Mouse (Mus musculus): ENCODE measurements around the gene Pigu. TPM values are rescaled to one million over a fixed set of nuclear protein-coding genes. Genes with fewer than 3 reads are reported as not detected.
A peak's percentile ranks its signal among the peaks of the same experiment; 100 is the strongest.

Gene Pigu
- polyA plus RNA-seq (2015; fragmentation: Nextera tagmentation; extraction: Ambion mirVana): 41.1 and 41.4 TPM in 2 replicates

GRCm38 (mm10) chr2:155356971-155357591 is at the start of gene Pigu:
TSS of gene Pigu (minus strand) at chr2:155357430.
- ATAC-seq (peak; percentile 99), DNase-seq (ENCODE audit: low spot score) (peak; percentile 99)
- Histone ChIP-seq H3K4me1 (ENCODE audit: insufficient read depth, low read depth, low read length) (no peaks in the 10 kb centered on the region; the same call in 1 of the 2 replicates), H3K27me3 (replicated peaks; ENCODE audit: insufficient read depth, low read length) (no peaks in the 10 kb centered on the region), H3K9ac (replicated peaks; ENCODE audit: low read depth) (peak within 1 kb of the TSS; percentile 55), H3K4me3 (ENCODE audit: low read depth, low read length) (peak within 1 kb of the TSS; percentile 80), H3K36me3 (ENCODE audit: insufficient read depth, low read length) (no peaks in the 10 kb centered on the region), H3K4me2 (replicated peaks; ENCODE audit: low read depth, low read length) (peak within 1 kb of the TSS; percentile 74), H3K27ac (ENCODE audit: low read length) (peak within 1 kb of the TSS; percentile 54), H3K9me3 (ENCODE audit: low read length) (no peaks in the 10 kb centered on the region)
- no peak for TF ChIP-seq CTCF (IDR thresholded peaks at IDR 0.05)
- no peak for TF ChIP-seq EP300 (IDR thresholded peaks at IDR 0.05)
- 1% methylated on average over 38 of the region's 38 CpGs for WGBS

DNA sequence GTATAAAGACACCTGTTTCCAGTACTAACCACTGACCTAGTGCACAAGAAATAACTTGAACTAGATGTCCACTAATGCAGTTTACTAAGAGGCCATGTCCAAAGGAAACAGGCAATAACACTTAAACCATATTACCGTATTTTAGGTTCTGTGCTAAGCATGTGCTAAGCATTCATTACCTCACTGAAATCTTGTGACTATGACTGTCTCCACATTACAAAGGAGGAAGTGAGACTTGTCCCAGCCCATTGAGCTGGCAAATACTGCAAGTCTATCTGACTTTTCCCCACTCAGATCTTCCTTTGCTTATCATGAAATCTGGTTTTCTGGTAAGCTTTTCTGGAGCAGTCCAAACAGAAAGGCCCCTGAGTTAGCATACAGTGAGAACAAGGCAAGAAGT is 47.4 kb upstream of the Pigu start:
- Histone ChIP-seq H3K4me3 (ENCODE audit: low read depth, low read length) (no peak overlapping the region), H3K36me3 (ENCODE audit: insufficient read depth, low read length) (peaks cover 40% of the 10 kb centered on the region), H3K9ac (replicated peaks; ENCODE audit: low read depth) (no peak overlapping the region), H3K27me3 (replicated peaks; ENCODE audit: insufficient read depth, low read length) (no peaks in the 10 kb centered on the region), H3K27ac (ENCODE audit: low read length) (no peak overlapping the region), H3K9me3 (ENCODE audit: low read length) (no peaks in the 10 kb centered on the region), H3K4me2 (replicated peaks; ENCODE audit: low read depth, low read length) (no peak overlapping the region), H3K4me1 (ENCODE audit: insufficient read depth, low read depth, low read length) (no peaks in the 10 kb centered on the region)
- TF ChIP-seq EP300 (IDR thresholded peaks at IDR 0.05) (no peak), CTCF (IDR thresholded peaks at IDR 0.05) (no peak)
- DNase-seq (ENCODE audit: low spot score) (peak; percentile 24), ATAC-seq (no peak)
- 83% methylated on average over 1 of the region's 1 CpGs for WGBS

DNA sequence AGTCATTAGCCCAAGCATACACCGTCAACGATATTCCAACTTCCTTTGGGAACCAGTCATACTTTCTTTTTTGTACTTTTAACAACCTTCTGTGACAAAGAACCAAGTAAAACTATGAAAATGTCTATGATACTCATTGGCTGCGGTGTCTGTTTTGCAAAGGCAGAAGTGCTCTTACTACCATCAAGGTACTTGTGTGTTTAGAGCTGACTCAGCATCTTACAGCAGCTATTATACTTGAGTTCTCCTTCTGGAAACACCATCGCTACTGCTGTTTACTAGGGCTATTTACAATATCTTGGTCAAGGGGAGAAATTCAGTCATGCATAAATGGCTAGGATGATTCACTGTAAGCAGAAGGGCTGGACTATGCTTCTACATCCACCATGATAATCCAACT is 44.7 kb upstream of the Pigu start:
- DNase-seq (ENCODE audit: low spot score) (no peak), ATAC-seq (no peak)
- H3K4me2 ChIP-seq (replicated peaks; ENCODE audit: low read depth, low read length): no peak overlapping the region
- no peak for TF ChIP-seq CTCF (IDR thresholded peaks at IDR 0.05)
- peaks cover 26% of the 10 kb centered on the region for H3K36me3 ChIP-seq (ENCODE audit: insufficient read depth, low read length)
- H3K9ac ChIP-seq (replicated peaks; ENCODE audit: low read depth): no peak overlapping the region
- no peak overlapping the region for H3K4me3 ChIP-seq (ENCODE audit: low read depth, low read length)
- H3K9me3 ChIP-seq (ENCODE audit: low read length): no peaks in the 10 kb centered on the region
- WGBS: 95% methylated on average over 4 of the region's 4 CpGs
- no peak overlapping the region for H3K27ac ChIP-seq (ENCODE audit: low read length)
- H3K4me1 ChIP-seq (ENCODE audit: insufficient read depth, low read depth, low read length): no peaks in the 10 kb centered on the region
- no peaks in the 10 kb centered on the region for H3K27me3 ChIP-seq (replicated peaks; ENCODE audit: insufficient read depth, low read length)

- no peaks in the 10 kb centered on the region for H3K9me3 ChIP-seq (ENCODE audit: low read length)
- no peak for TF ChIP-seq EP300 (IDR thresholded peaks at IDR 0.05)
Measured at GRCm38 (mm10) chr2:155400276-155400675, 43.0 kb upstream of the Pigu start.

GRCm38 (mm10) chr2:155394586-155394985 is 37.4 kb upstream of the Pigu start:
- Histone ChIP-seq H3K4me1 (ENCODE audit: insufficient read depth, low read depth, low read length) (no peaks in the 10 kb centered on the region), H3K9me3 (ENCODE audit: low read length) (no peaks in the 10 kb centered on the region), H3K4me2 (replicated peaks; ENCODE audit: low read depth, low read length) (no peak overlapping the region), H3K4me3 (ENCODE audit: low read depth, low read length) (no peak overlapping the region), H3K36me3 (ENCODE audit: insufficient read depth, low read length) (peaks cover 15% of the 10 kb centered on the region), H3K27ac (ENCODE audit: low read length) (no peak overlapping the region), H3K9ac (replicated peaks; ENCODE audit: low read depth) (no peak overlapping the region), H3K27me3 (replicated peaks; ENCODE audit: insufficient read depth, low read length) (no peaks in the 10 kb centered on the region)
- no peak for DNase-seq (ENCODE audit: low spot score)
- ATAC-seq: no peak
- TF ChIP-seq EP300 (IDR thresholded peaks at IDR 0.05) (no peak), CTCF (IDR thresholded peaks at IDR 0.05) (no peak)
- WGBS: 88% methylated on average over 5 of the region's 5 CpGs

More at GRCm38 (mm10) chr2:155400276-155400675, 43.0 kb upstream of the Pigu start:
- Histone ChIP-seq H3K27me3 (replicated peaks; ENCODE audit: insufficient read depth, low read length) (no peaks in the 10 kb centered on the region), H3K27ac (ENCODE audit: low read length) (no peak overlapping the region), H3K4me1 (ENCODE audit: insufficient read depth, low read depth, low read length) (no peaks in the 10 kb centered on the region), H3K4me2 (replicated peaks; ENCODE audit: low read depth, low read length) (no peak overlapping the region), H3K4me3 (ENCODE audit: low read depth, low read length) (no peak overlapping the region), H3K36me3 (ENCODE audit: insufficient read depth, low read length) (peaks cover 12% of the 10 kb centered on the region), H3K9ac (replicated peaks; ENCODE audit: low read depth) (no peak overlapping the region)
- no peak for ATAC-seq
- DNase-seq (ENCODE audit: low spot score): no peak

DNA sequence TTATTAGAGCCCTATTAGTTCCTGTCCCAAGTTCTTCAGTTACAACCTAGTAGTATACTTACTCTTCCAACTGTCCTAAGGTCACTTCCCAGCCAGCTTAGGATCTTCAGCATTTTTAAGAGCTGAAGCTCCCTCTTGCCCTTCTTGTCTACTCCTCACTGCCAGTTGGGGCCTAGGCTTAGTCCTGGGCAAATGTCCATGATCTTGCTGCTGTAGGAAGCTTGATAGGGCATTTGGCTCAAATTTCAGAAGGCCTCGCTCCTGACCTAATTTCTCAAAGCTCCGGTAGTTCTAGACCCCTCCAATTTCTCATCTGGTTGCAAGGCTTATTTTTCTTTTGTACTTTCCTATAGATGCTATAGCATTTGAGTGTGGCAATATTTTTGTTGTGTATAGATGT is 31.3 kb upstream of the Pigu start:
- 89% methylated on average over 2 of the region's 2 CpGs for WGBS
- no peaks in the 10 kb centered on the region for H3K27me3 ChIP-seq (replicated peaks; ENCODE audit: insufficient read depth, low read length)
- no peak for TF ChIP-seq EP300 (IDR thresholded peaks at IDR 0.05)
- TF ChIP-seq CTCF (IDR thresholded peaks at IDR 0.05): no peak
- no peak overlapping the region for H3K4me2 ChIP-seq (replicated peaks; ENCODE audit: low read depth, low read length)
- H3K9me3 ChIP-seq (ENCODE audit: low read length): no peaks in the 10 kb centered on the region
- no peak for ATAC-seq
- peaks cover 35% of the 10 kb centered on the region; the same call in 1 of the 2 replicates for H3K36me3 ChIP-seq (ENCODE audit: insufficient read depth, low read length)
- H3K9ac ChIP-seq (replicated peaks; ENCODE audit: low read depth): no peak overlapping the region
- DNase-seq (ENCODE audit: low spot score): no peak
- no peaks in the 10 kb centered on the region for H3K4me1 ChIP-seq (ENCODE audit: insufficient read depth, low read depth, low read length)
- no peak overlapping the region for H3K27ac ChIP-seq (ENCODE audit: low read length)
- no peak overlapping the region for H3K4me3 ChIP-seq (ENCODE audit: low read depth, low read length)
